Mouse (Mus musculus) megakaryocyte-erythroid progenitor cell, adult 5-6 weeks (primary cell): Measurements from ENCODE around the gene Bdkrb2. TPM values are rescaled to one million over a fixed set of nuclear protein-coding genes. Genes with fewer than 3 reads are reported as not detected.

Experiments used
- ATAC-seq: replicated peaks from 2 replicates; pipeline ENCODE4 v1.8.0; 2016; ENCODE audit warnings: mild to moderate bottlenecking, inconsistent platforms; ENCODE audit not compliant: severe bottlenecking, poor library complexity, low FRiP score, low TSS enrichment
- total RNA-seq, 2 experiments: library from RNA; stranded (forward) in 1 of 2; stranded (reverse) in 1 of 2; fragments of 200-1000, 215-1000 nt in 1 of 2; fragments of >200 nt in 1 of 2; fragmentation: Nextera tagmentation in 1 of 2; gene quantifications; 2 replicates each; pipeline ENCODE4 v1.2.3; 2014 to 2017

The Bdkrb2 gene
- total RNA-seq, 2 experiments from 2014 or later, result not detected

GRCm38 (mm10) chr12:105634374-105635067 is 71.5 kb downstream of the Bdkrb2 start:
- ATAC-seq, result no peak

- ATAC-seq, result no peak
These were observed 73.5 kb downstream of the Bdkrb2 start for GRCm38 (mm10) chr12:105636551-105636950.

GRCm38 (mm10) chr12:105637554-105637953 is 74.5 kb downstream of the Bdkrb2 start:
- no peak for ATAC-seq

- no peak for ATAC-seq
These were observed 79.8 kb downstream of the Bdkrb2 start for GRCm38 (mm10) chr12:105642770-105643321.

Other genes starting within 250 kb of the Bdkrb2 start
- gene Tunar, start 229.4 kb upstream of the Bdkrb2 start, total RNA-seq (2014; fragmentation: Nextera tagmentation), result not detected in 2 replicates
- gene Tunar, start 229.4 kb upstream of the Bdkrb2 start, total RNA-seq (2017), result not detected in 2 replicates
- gene D430019H16Rik, start 109.4 kb upstream of the Bdkrb2 start, total RNA-seq (2014; fragmentation: Nextera tagmentation), result not detected in 2 replicates
- gene D430019H16Rik, start 109.4 kb upstream of the Bdkrb2 start, total RNA-seq (2017), result not detected in 2 replicates
- gene Bdkrb1, start 39.9 kb downstream of the Bdkrb2 start, total RNA-seq (2014; fragmentation: Nextera tagmentation), result not detected in 2 replicates
- not detected in 2 replicates for gene Bdkrb1, start 39.9 kb downstream of the Bdkrb2 start, total RNA-seq (2017)
- gene Gskip, start 121.6 kb downstream of the Bdkrb2 start, total RNA-seq (2014; fragmentation: Nextera tagmentation), result 15.5 and 20.6 TPM in 2 replicates
- gene Gskip, start 121.6 kb downstream of the Bdkrb2 start, total RNA-seq (2017), result 12.5 and 19.1 TPM in 2 replicates
- gene Atg2b, start 122.0 kb downstream of the Bdkrb2 start, total RNA-seq (2014; fragmentation: Nextera tagmentation), result 77.7 and 89.6 TPM in 2 replicates
- gene Atg2b, start 122.0 kb downstream of the Bdkrb2 start, total RNA-seq (2017), result 37.7 and 41.3 TPM in 2 replicates
- 0.22 TPM in 1 of 2 replicates, not detected in the other for gene Ak7, start 142.8 kb downstream of the Bdkrb2 start, total RNA-seq (2014; fragmentation: Nextera tagmentation)
- gene Ak7, start 142.8 kb downstream of the Bdkrb2 start, total RNA-seq (2017), result 0.05 and 0.27 TPM in 2 replicates
- gene Papola, start 221.5 kb downstream of the Bdkrb2 start, total RNA-seq (2014; fragmentation: Nextera tagmentation), result 201 and 263 TPM in 2 replicates
- gene Papola, start 221.5 kb downstream of the Bdkrb2 start, total RNA-seq (2017), result 192 and 204 TPM in 2 replicates